Mouse (Mus musculus): Measurements from ENCODE around the gene Kremen2. TPM values are rescaled to one million over a fixed set of nuclear protein-coding genes. Genes with fewer than 3 reads are reported as not detected.

Kremen2 gene
- 0.97 TPM for polyA plus RNA-seq (2015; fragmentation: Illumina TruSeq; extraction: RNeasy Lipid Tissue Mini Kit (QIAGEN cat#74804); ENCODE audit: low read depth, low replicate concordance)

GRCm38 (mm10) chr17:23745301-23746251, at the start of gene Kremen2:
Kremen2 (minus strand) TSS chr17:23745833.

GRCm38 (mm10) chr17:23790269-23791078, 44.8 kb upstream of the Kremen2 start, which contains the start of gene Srrm2:
Srrm2 (plus strand) TSS chr17:23790532.

GRCm38 (mm10) chr17:23785561-23786471, 40.2 kb upstream of the Kremen2 start, which contains the start of gene Flywch2:
Flywch2 (minus strand) TSS chr17:23786081.

GRCm38 (mm10) chr17:23771284-23772218, 25.9 kb upstream of the Kremen2 start, which contains the start of gene Flywch1:
Flywch1 (minus strand) TSS chr17:23771602.

GRCm38 (mm10) chr17:23740598-23741021, 5.0 kb downstream of the Kremen2 start, which contains the start of gene Paqr4:
Paqr4 (minus strand) TSS chr17:23740867.

GRCm38 (mm10) chr17:23725999-23726757, 19.5 kb downstream of the Kremen2 start, which contains the start of gene Pkmyt1:
Pkmyt1 (plus strand) TSS chr17:23726336.

GRCm38 (mm10) chr17:23722376-23723125, 23.1 kb downstream of the Kremen2 start, which contains the start of gene 1520401A03Rik:
1520401A03Rik (minus strand) TSS chr17:23722783.

Other genes starting within 250 kb of the Kremen2 start
- 5.8 TPM for gene Zfp213, start 181.6 kb downstream of the Kremen2 start, polyA plus RNA-seq (2015; fragmentation: Illumina TruSeq; extraction: RNeasy Lipid Tissue Mini Kit (QIAGEN cat#74804); ENCODE audit: low read depth, low replicate concordance)
- 18.1 TPM for gene Zfp13, start 146.3 kb downstream of the Kremen2 start, polyA plus RNA-seq (2015; fragmentation: Illumina TruSeq; extraction: RNeasy Lipid Tissue Mini Kit (QIAGEN cat#74804); ENCODE audit: low read depth, low replicate concordance)
- not detected for gene Zscan10, start 145.0 kb downstream of the Kremen2 start, polyA plus RNA-seq (2015; fragmentation: Illumina TruSeq; extraction: RNeasy Lipid Tissue Mini Kit (QIAGEN cat#74804); ENCODE audit: low read depth, low replicate concordance)
- gene Mmp25, start 100.6 kb downstream of the Kremen2 start, polyA plus RNA-seq (2015; fragmentation: Illumina TruSeq; extraction: RNeasy Lipid Tissue Mini Kit (QIAGEN cat#74804); ENCODE audit: low read depth, low replicate concordance) = 0.24 TPM
- not detected for gene Bicdl2, start 85.3 kb downstream of the Kremen2 start, polyA plus RNA-seq (2015; fragmentation: Illumina TruSeq; extraction: RNeasy Lipid Tissue Mini Kit (QIAGEN cat#74804); ENCODE audit: low read depth, low replicate concordance)
- 211 TPM for gene Hcfc1r1, start 72.2 kb downstream of the Kremen2 start, polyA plus RNA-seq (2015; fragmentation: Illumina TruSeq; extraction: RNeasy Lipid Tissue Mini Kit (QIAGEN cat#74804); ENCODE audit: low read depth, low replicate concordance)
- gene Thoc6, start 72.0 kb downstream of the Kremen2 start, polyA plus RNA-seq (2015; fragmentation: Illumina TruSeq; extraction: RNeasy Lipid Tissue Mini Kit (QIAGEN cat#74804); ENCODE audit: low read depth, low replicate concordance) = 9.6 TPM
- 14.9 TPM for gene Tnfrsf12a, start 68.4 kb downstream of the Kremen2 start, polyA plus RNA-seq (2015; fragmentation: Illumina TruSeq; extraction: RNeasy Lipid Tissue Mini Kit (QIAGEN cat#74804); ENCODE audit: low read depth, low replicate concordance)
- not detected for gene Cldn6, start 66.6 kb downstream of the Kremen2 start, polyA plus RNA-seq (2015; fragmentation: Illumina TruSeq; extraction: RNeasy Lipid Tissue Mini Kit (QIAGEN cat#74804); ENCODE audit: low read depth, low replicate concordance)
- gene Cldn9, start 61.8 kb downstream of the Kremen2 start, polyA plus RNA-seq (2015; fragmentation: Illumina TruSeq; extraction: RNeasy Lipid Tissue Mini Kit (QIAGEN cat#74804); ENCODE audit: low read depth, low replicate concordance) = 0.31 TPM
- 0.39 TPM for gene 1520401A03Rik, start 23.1 kb downstream of the Kremen2 start, polyA plus RNA-seq (2015; fragmentation: Illumina TruSeq; extraction: RNeasy Lipid Tissue Mini Kit (QIAGEN cat#74804); ENCODE audit: low read depth, low replicate concordance)
- gene Pkmyt1, start 19.5 kb downstream of the Kremen2 start, polyA plus RNA-seq (2015; fragmentation: Illumina TruSeq; extraction: RNeasy Lipid Tissue Mini Kit (QIAGEN cat#74804); ENCODE audit: low read depth, low replicate concordance) = 5.1 TPM
- 53.5 TPM for gene Paqr4, start 5.0 kb downstream of the Kremen2 start, polyA plus RNA-seq (2015; fragmentation: Illumina TruSeq; extraction: RNeasy Lipid Tissue Mini Kit (QIAGEN cat#74804); ENCODE audit: low read depth, low replicate concordance)
- 321 TPM for gene Flywch1, start 25.8 kb upstream of the Kremen2 start, polyA plus RNA-seq (2015; fragmentation: Illumina TruSeq; extraction: RNeasy Lipid Tissue Mini Kit (QIAGEN cat#74804); ENCODE audit: low read depth, low replicate concordance)
- 29.3 TPM for gene Flywch2, start 40.2 kb upstream of the Kremen2 start, polyA plus RNA-seq (2015; fragmentation: Illumina TruSeq; extraction: RNeasy Lipid Tissue Mini Kit (QIAGEN cat#74804); ENCODE audit: low read depth, low replicate concordance)
- 295 TPM for gene Srrm2, start 44.7 kb upstream of the Kremen2 start, polyA plus RNA-seq (2015; fragmentation: Illumina TruSeq; extraction: RNeasy Lipid Tissue Mini Kit (QIAGEN cat#74804); ENCODE audit: low read depth, low replicate concordance)
- 700 TPM for gene Elob, start 83.3 kb upstream of the Kremen2 start, polyA plus RNA-seq (2015; fragmentation: Illumina TruSeq; extraction: RNeasy Lipid Tissue Mini Kit (QIAGEN cat#74804); ENCODE audit: low read depth, low replicate concordance)
- gene Prss33, start 90.2 kb upstream of the Kremen2 start, polyA plus RNA-seq (2015; fragmentation: Illumina TruSeq; extraction: RNeasy Lipid Tissue Mini Kit (QIAGEN cat#74804); ENCODE audit: low read depth, low replicate concordance) = not detected
- gene Prss32, start 98.0 kb upstream of the Kremen2 start, polyA plus RNA-seq (2015; fragmentation: Illumina TruSeq; extraction: RNeasy Lipid Tissue Mini Kit (QIAGEN cat#74804); ENCODE audit: low read depth, low replicate concordance) = not detected
- 0.42 TPM for gene Prss41, start 98.3 kb upstream of the Kremen2 start, polyA plus RNA-seq (2015; fragmentation: Illumina TruSeq; extraction: RNeasy Lipid Tissue Mini Kit (QIAGEN cat#74804); ENCODE audit: low read depth, low replicate concordance)
- gene Prss21, start 122.2 kb upstream of the Kremen2 start, polyA plus RNA-seq (2015; fragmentation: Illumina TruSeq; extraction: RNeasy Lipid Tissue Mini Kit (QIAGEN cat#74804); ENCODE audit: low read depth, low replicate concordance) = not detected
- not detected for gene Dcpp1, start 135.0 kb upstream of the Kremen2 start, polyA plus RNA-seq (2015; fragmentation: Illumina TruSeq; extraction: RNeasy Lipid Tissue Mini Kit (QIAGEN cat#74804); ENCODE audit: low read depth, low replicate concordance)
- not detected for gene Dcpp2, start 135.0 kb upstream of the Kremen2 start, polyA plus RNA-seq (2015; fragmentation: Illumina TruSeq; extraction: RNeasy Lipid Tissue Mini Kit (QIAGEN cat#74804); ENCODE audit: low read depth, low replicate concordance)
- gene Dcpp3, start 171.6 kb upstream of the Kremen2 start, polyA plus RNA-seq (2015; fragmentation: Illumina TruSeq; extraction: RNeasy Lipid Tissue Mini Kit (QIAGEN cat#74804); ENCODE audit: low read depth, low replicate concordance) = not detected
- gene Sbp, start 195.8 kb upstream of the Kremen2 start, polyA plus RNA-seq (2015; fragmentation: Illumina TruSeq; extraction: RNeasy Lipid Tissue Mini Kit (QIAGEN cat#74804); ENCODE audit: low read depth, low replicate concordance) = not detected
- not detected for gene Sbpl, start 209.4 kb upstream of the Kremen2 start, polyA plus RNA-seq (2015; fragmentation: Illumina TruSeq; extraction: RNeasy Lipid Tissue Mini Kit (QIAGEN cat#74804); ENCODE audit: low read depth, low replicate concordance)
- not detected for gene Prss30, start 234.7 kb upstream of the Kremen2 start, polyA plus RNA-seq (2015; fragmentation: Illumina TruSeq; extraction: RNeasy Lipid Tissue Mini Kit (QIAGEN cat#74804); ENCODE audit: low read depth, low replicate concordance)